Mouse (Mus musculus) C2C12 (cell line): Measurements from ENCODE around the gene Btbd18.

Experiments used
- CEBPB ChIP-seq: IDR thresholded peaks from one replicate; pipeline ENCODE4 v1.6.1; 2011; ENCODE audit warnings: low read depth, mild to moderate bottlenecking, control low read depth, moderate library complexity
- CTCF ChIP-seq: IDR thresholded peaks from one replicate; pipeline ENCODE4 v1.5.1; 2011; ENCODE audit not compliant: control insufficient read depth, insufficient read depth, insufficient read length
- FOSL1 ChIP-seq: IDR thresholded peaks from one replicate; pipeline ENCODE4 v1.8.0; 2011; ENCODE audit warnings: mild to moderate bottlenecking, low read length; ENCODE audit not compliant: poor library complexity, insufficient read depth, severe bottlenecking
- MAX ChIP-seq: IDR thresholded peaks from one replicate; pipeline ENCODE4 v1.6.1; 2011; ENCODE audit warnings: mild to moderate bottlenecking, control low read depth
- MYOD1 ChIP-seq: IDR thresholded peaks from one replicate; pipeline ENCODE4 v1.6.1; 2011; ENCODE audit warnings: low read depth; ENCODE audit not compliant: control insufficient read depth, insufficient read length
- MYOG ChIP-seq: IDR thresholded peaks from one replicate; pipeline ENCODE4 v1.6.1; 2011; ENCODE audit not compliant: control insufficient read depth, insufficient read length; ENCODE audit errors: extremely low read depth
- USF1 ChIP-seq: IDR thresholded peaks from one replicate; pipeline ENCODE4 v1.6.1; 2011; ENCODE audit warnings: low read depth, mild to moderate bottlenecking, control low read depth, moderate library complexity

DNA sequence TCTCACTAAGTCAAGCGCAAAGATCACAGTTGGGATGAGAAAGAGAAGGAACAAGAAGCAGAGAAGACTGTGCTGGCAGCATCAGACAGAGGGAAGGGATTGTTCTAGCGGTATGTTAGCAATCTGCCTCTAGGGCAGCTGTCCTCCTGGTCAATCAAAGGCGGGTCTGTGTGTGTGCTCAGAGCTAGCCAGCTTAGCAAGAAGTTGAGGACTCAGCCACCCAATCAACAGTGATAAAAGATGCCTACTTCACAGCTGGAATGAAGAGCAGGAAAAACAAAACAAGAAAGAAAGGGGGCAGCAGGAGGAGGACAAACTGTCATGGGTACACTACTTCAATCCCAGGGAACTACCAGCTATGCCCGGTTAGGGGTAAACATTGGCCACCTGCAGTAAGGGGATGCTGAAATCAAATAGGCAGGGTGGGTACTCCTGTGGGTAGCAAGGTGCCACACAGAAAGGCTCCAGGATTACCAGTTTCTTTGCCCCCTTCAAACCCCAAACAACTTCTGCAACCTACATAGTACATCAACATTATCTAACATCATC lies 23.9 kb upstream of the Btbd18 start:
- peak; percentile 87 for TF ChIP-seq MYOD1
- TF ChIP-seq CTCF = no peak
- no peak for TF ChIP-seq MAX
- no peak for TF ChIP-seq CEBPB
- no peak for TF ChIP-seq MYOG
- TF ChIP-seq USF1 = no peak
- TF ChIP-seq FOSL1 = no peak
